Mouse (Mus musculus) hindbrain, embryonic 15.5 days (tissue): ENCODE data around the gene Klf17. TPM values are rescaled to one million over a fixed set of nuclear protein-coding genes. Genes with fewer than 3 reads are reported as not detected.

Experiments used
- ATAC-seq: fragments of 200-750 bp; cut with Nextera tagmentation; 2 replicates; pipeline ENCODE4 v1.8.0; 2017; ENCODE audit warnings: low read depth, moderate number of reproducible peaks, moderate TSS enrichment; ENCODE audit not compliant: low FRiP score
- H3K27ac ChIP-seq: fragments of 300-500 bp; sonication (generic); replicated peaks from 2 replicates; pipeline ENCODE4 v1.5.1; 2015; ENCODE audit warnings: mild to moderate bottlenecking, inconsistent platforms
- H3K27me3 ChIP-seq: fragments of 300-500 bp; sonication (generic); 2 replicates; pipeline ENCODE4 v1.6.1; 2015; ENCODE audit warnings: control low read depth, inconsistent platforms
- H3K36me3 ChIP-seq: fragments of 300-500 bp; sonication (generic); 2 replicates; pipeline ENCODE4 v1.6.1; 2015; ENCODE audit warnings: control low read depth, inconsistent platforms
- H3K4me1 ChIP-seq: fragments of 300-500 bp; sonication (generic); replicated peaks from 2 replicates; pipeline ENCODE4 v1.6.1; 2015; ENCODE audit warnings: control low read depth, inconsistent platforms
- H3K4me2 ChIP-seq: fragments of 300-500 bp; sonication (generic); 2 replicates; pipeline ENCODE4 v1.6.1; 2015; ENCODE audit warnings: moderate library complexity, mild to moderate bottlenecking, inconsistent platforms
- H3K4me3 ChIP-seq: fragments of 300-500 bp; sonication (generic); 2 replicates; pipeline ENCODE4 v1.5.1; 2015; ENCODE audit warnings: mild to moderate bottlenecking, inconsistent platforms
- H3K9ac ChIP-seq: fragments of 300-500 bp; sonication (generic); 2 replicates; pipeline ENCODE4 v1.6.1; 2015; ENCODE audit warnings: inconsistent platforms
- H3K9me3 ChIP-seq: fragments of 300-500 bp; sonication (generic); 2 replicates; pipeline ENCODE4 v1.6.1; 2016; ENCODE audit warnings: control low read depth, inconsistent platforms
- WGBS: fragments of 180-500 bp; shearing (Covaris S2); methylation state at CpG from one replicate; pipeline ENCODE4 v1.1.7; 2015; 5-methylcytosine and 5-hydroxymethylcytosine counted together
- polyA plus RNA-seq: library from polyadenylated mRNA; unstranded; fragments of >200 nt; fragmentation: Nextera tagmentation; extraction: Ambion mirVana; gene quantifications from 2 replicates; pipeline ENCODE4 v1.2.1, GENCODE M21; 2015

Klf17 gene
- polyA plus RNA-seq, 1 experiment from 2014 or later = not detected

DNA sequence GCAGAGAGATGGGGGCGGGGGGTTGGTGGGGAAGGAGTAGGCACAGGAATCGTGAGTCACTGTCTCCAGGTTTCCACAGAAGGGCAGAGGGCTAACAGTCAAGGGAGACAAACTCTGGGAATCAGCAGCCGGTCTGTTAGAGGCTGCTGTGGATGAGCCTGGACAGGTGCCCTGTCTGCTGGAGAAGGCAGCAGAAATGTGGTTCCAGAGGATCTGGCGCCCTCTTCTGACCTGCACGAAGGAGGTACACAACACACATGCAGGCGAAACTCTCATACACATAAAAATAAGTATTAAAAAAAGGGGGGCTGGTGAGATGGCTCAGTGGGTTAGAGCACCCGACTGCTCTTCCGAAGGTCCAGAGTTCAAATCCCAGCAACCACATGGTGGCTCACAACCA lies 27.9 kb downstream of the Klf17 start:
- Histone ChIP-seq H3K27ac (no peak overlapping the region), H3K27me3 (no peaks in the 10 kb centered on the region), H3K4me3 (no peak overlapping the region), H3K9ac (no peak overlapping the region), H3K4me2 (no peak overlapping the region), H3K36me3 (no peaks in the 10 kb centered on the region), H3K4me1 (no peaks in the 10 kb centered on the region), H3K9me3 (no peaks in the 10 kb centered on the region)
- 53% methylated on average over 8 of the region's 8 CpGs for WGBS
- ATAC-seq = no peak

- 91% methylated on average over 3 of the region's 3 CpGs for WGBS
- H3K4me3 ChIP-seq = no peak overlapping the region
- no peak overlapping the region for H3K4me2 ChIP-seq
- H3K9me3 ChIP-seq = no peaks in the 10 kb centered on the region
- no peaks in the 10 kb centered on the region for H3K36me3 ChIP-seq
- ATAC-seq = no peak
- no peak overlapping the region for H3K27ac ChIP-seq
- H3K4me1 ChIP-seq = no peaks in the 10 kb centered on the region
- no peaks in the 10 kb centered on the region for H3K27me3 ChIP-seq
- no peak overlapping the region for H3K9ac ChIP-seq
Observed at GRCm38 (mm10) chr4:117731926-117732325, 33.5 kb downstream of the Klf17 start.

GRCm38 (mm10) chr4:117724112-117724511 lies 41.3 kb downstream of the Klf17 start, which contains the start of gene Gm12845:
TSS of gene Gm12845 (plus strand) at chr4:117724412.
- H3K4me2 ChIP-seq = no peak within 1 kb of the TSS
- H3K9ac ChIP-seq = no peak within 1 kb of the TSS
- WGBS = 91% methylated on average over 1 of the region's 1 CpGs

GRCm38 (mm10) chr4:117713303-117714098 lies 51.9 kb downstream of the Klf17 start:
- no peaks in the 10 kb centered on the region for H3K36me3 ChIP-seq
- no peak for ATAC-seq
- no peaks in the 10 kb centered on the region for H3K4me1 ChIP-seq
- no peak overlapping the region for H3K4me2 ChIP-seq
- no peaks in the 10 kb centered on the region for H3K9me3 ChIP-seq
- no peak overlapping the region for H3K9ac ChIP-seq
- H3K4me3 ChIP-seq = no peak overlapping the region
- H3K27ac ChIP-seq = no peak overlapping the region
- no peaks in the 10 kb centered on the region for H3K27me3 ChIP-seq
- WGBS = 84% methylated on average over 6 of the region's 6 CpGs

More at GRCm38 (mm10) chr4:117724112-117724511, 41.3 kb downstream of the Klf17 start, which contains the start of gene Gm12845:
- Histone ChIP-seq H3K27ac (no peak within 1 kb of the TSS), H3K4me3 (no peak within 1 kb of the TSS), H3K27me3 (no peaks in the 10 kb centered on the region), H3K9me3 (no peaks in the 10 kb centered on the region), H3K4me1 (no peaks in the 10 kb centered on the region), H3K36me3 (no peaks in the 10 kb centered on the region)
- ATAC-seq = no peak

DNA sequence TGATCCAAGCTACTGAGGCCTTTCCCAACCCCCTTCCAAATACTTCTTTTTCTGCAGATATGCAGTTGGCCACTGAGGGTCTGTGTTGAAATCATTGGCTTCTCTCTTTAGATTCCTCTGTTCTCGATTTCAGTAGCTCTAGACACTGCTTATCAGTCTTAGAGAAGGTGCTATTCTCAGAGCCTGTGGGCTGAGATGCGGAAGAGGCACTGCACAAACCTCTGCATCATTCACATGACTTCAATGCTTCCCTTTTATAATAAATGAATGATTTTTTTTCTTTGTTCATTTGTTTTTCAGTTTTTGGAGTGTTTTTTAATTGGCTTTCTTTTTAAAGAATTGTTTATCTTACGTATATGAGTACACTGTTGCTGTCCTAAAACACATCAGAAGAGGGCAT lies 53.1 kb downstream of the Klf17 start:
- Histone ChIP-seq H3K9ac (no peak overlapping the region), H3K27ac (no peak overlapping the region), H3K4me1 (no peaks in the 10 kb centered on the region), H3K9me3 (no peaks in the 10 kb centered on the region), H3K4me3 (no peak overlapping the region), H3K4me2 (no peak overlapping the region), H3K27me3 (no peaks in the 10 kb centered on the region), H3K36me3 (no peaks in the 10 kb centered on the region)
- ATAC-seq = no peak
- WGBS = 92% methylated on average over 3 of the region's 3 CpGs

DNA sequence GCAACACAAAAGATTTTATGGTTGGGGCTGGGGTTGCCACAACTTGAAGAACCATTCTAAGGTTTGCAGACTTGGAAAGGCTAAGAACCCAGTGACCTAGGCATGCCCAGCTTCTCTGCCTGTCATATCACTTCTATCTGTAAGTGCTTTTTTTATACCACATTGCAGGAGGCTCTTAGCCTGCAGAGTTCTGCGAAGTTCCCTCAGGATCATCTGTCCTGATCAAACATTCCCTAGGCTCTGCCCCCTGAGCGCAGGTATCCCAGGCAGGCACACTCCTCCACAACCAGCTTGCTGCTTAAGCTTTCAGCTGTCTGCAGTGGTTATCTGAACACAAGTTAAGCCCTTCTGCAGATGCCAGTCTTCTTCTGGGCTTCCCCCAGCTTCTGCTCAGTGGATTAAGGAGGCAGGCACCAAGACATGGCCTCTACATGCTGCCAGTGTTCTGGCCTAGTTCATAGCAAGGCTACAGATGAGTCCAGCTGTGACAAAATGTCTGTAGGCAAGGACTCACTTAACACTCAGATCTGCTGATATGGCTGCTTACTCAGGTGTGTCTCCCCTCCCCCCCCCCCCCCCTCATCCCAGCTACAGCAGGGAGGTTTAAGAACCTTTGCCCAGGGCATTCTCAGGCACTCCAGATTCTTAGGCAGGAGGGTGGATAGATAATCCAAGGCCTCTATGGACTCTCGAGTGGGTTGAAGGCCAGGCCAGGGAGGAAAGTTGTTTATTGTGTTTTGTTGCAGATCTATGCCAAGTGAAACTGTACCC lies 56.5 kb downstream of the Klf17 start:
- H3K36me3 ChIP-seq = no peaks in the 10 kb centered on the region
- no peak overlapping the region for H3K27ac ChIP-seq
- no peak overlapping the region for H3K4me2 ChIP-seq
- 83% methylated on average over 3 of the region's 3 CpGs for WGBS
- H3K27me3 ChIP-seq = no peaks in the 10 kb centered on the region
- no peaks in the 10 kb centered on the region for H3K9me3 ChIP-seq
- no peak overlapping the region for H3K4me3 ChIP-seq
- no peak for ATAC-seq
- H3K4me1 ChIP-seq = no peaks in the 10 kb centered on the region
- H3K9ac ChIP-seq = no peak overlapping the region

Other genes with a start within 250 kb of the Klf17 start
- gene Eri3, start 215.3 kb downstream of the Klf17 start, polyA plus RNA-seq = 266 and 267 TPM in 2 replicates
- 76.5 and 76.8 TPM in 2 replicates for gene Dmap1, start 83.4 kb downstream of the Klf17 start, polyA plus RNA-seq
- not detected in 2 replicates for gene Gm12845, start 41.2 kb downstream of the Klf17 start, polyA plus RNA-seq
- 45.8 and 48.1 TPM in 2 replicates for gene Slc6a9, start 68.9 kb upstream of the Klf17 start, polyA plus RNA-seq
- gene Ccdc24, start 106.9 kb upstream of the Klf17 start, polyA plus RNA-seq = 2.5 and 3.3 TPM in 2 replicates
- 56.5 and 69.5 TPM in 2 replicates for gene B4galt2, start 117.8 kb upstream of the Klf17 start, polyA plus RNA-seq
- 570 and 601 TPM in 2 replicates for gene Atp6v0b, start 121.7 kb upstream of the Klf17 start, polyA plus RNA-seq
- gene Dph2, start 126.4 kb upstream of the Klf17 start, polyA plus RNA-seq = 21.8 and 23.6 TPM in 2 replicates
- gene Ipo13, start 149.4 kb upstream of the Klf17 start, polyA plus RNA-seq = 62.3 and 68.8 TPM in 2 replicates
- gene Artn, start 164.1 kb upstream of the Klf17 start, polyA plus RNA-seq = 0.87 and 0.92 TPM in 2 replicates